Mouse (Mus musculus) megakaryocyte, embryonic 14.5 days (primary cell): ENCODE results near the gene Rtl9. TPM values are rescaled to one million over a fixed set of nuclear protein-coding genes. Genes with fewer than 3 reads are reported as not detected.
A peak's percentile ranks its signal among the peaks of the same experiment; 100 is the strongest.

Experiments used
- H3K27me3 ChIP-seq: replicated peaks from 2 replicates; pipeline ENCODE3; 2012; ENCODE audit warnings: inconsistent platforms
- H3K36me3 ChIP-seq: replicated peaks from 2 replicates; pipeline ENCODE3; 2012; ENCODE audit warnings: low read length, inconsistent platforms, mixed read lengths
- H3K4me1 ChIP-seq: 2 replicates; pipeline ENCODE4 v1.6.1; 2012; ENCODE audit warnings: inconsistent platforms
- H3K4me3 ChIP-seq: replicated peaks from 2 replicates; pipeline ENCODE3; 2012; ENCODE audit warnings: moderate library complexity, mild to moderate bottlenecking, inconsistent platforms
- H3K9me3 ChIP-seq: 2 replicates; pipeline ENCODE4 v1.6.1; 2012; ENCODE audit warnings: inconsistent platforms
- FLI1 ChIP-seq: IDR thresholded peaks from 2 replicates; pipeline ENCODE4 v1.6.1; 2012; ENCODE audit warnings: low read length, inconsistent platforms, mixed read lengths
- GATA1 ChIP-seq: IDR thresholded peaks from 3 replicates; pipeline ENCODE4 v1.6.1; 2012; ENCODE audit warnings: mixed read lengths, low read length, inconsistent platforms, borderline replicate concordance
- polyA plus RNA-seq: library from polyadenylated mRNA; stranded (reverse); fragments of >175 nt; gene quantifications from 2 replicates; pipeline ENCODE4 v1.2.3, GENCODE M21; 2012; ENCODE audit warnings: low replicate concordance; ENCODE audit not compliant: insufficient read depth

The Rtl9 gene
- polyA plus RNA-seq, 1 experiment, result not detected

- peaks cover 60% of the 10 kb centered on the region for H3K27me3 ChIP-seq
- TF ChIP-seq GATA1 (no peak), FLI1 (no peak)
- H3K4me1 ChIP-seq, result no peaks in the 10 kb centered on the region; the same call in 1 of the 2 replicates
- H3K4me3 ChIP-seq, result peak overlapping the region; percentile 14
- H3K9me3 ChIP-seq, result no peaks in the 10 kb centered on the region
- no peaks in the 10 kb centered on the region for H3K36me3 ChIP-seq
Observed at GRCm38 (mm10) chrX:143080458-143081336, 18.7 kb upstream of the Rtl9 start.

DNA sequence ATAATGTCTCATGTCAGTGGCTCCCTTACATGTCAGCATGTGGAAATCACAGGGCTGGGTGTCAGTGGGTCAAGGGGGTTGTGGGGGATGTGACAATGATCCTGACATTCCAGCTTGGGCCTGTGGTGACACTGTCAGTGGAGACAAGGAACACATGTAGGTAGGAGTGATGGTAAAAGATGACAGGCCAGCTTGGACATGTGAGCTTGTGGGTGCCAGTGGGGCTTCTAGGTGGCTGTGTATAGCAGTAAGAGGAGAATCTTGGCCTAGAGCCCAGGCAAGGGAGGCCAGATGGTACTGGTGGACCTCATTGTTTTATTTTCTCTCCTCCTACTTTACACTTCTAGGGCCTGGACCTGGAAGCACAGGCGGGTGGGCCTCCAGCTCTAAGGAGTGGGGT, 16.7 kb upstream of the Rtl9 start:
- peaks cover 64% of the 10 kb centered on the region for H3K27me3 ChIP-seq
- no peaks in the 10 kb centered on the region; the same call in 1 of the 2 replicates for H3K4me1 ChIP-seq
- no peak for TF ChIP-seq FLI1
- no peak for TF ChIP-seq GATA1
- H3K9me3 ChIP-seq, result no peaks in the 10 kb centered on the region
- no peak overlapping the region for H3K4me3 ChIP-seq
- no peaks in the 10 kb centered on the region for H3K36me3 ChIP-seq

DNA sequence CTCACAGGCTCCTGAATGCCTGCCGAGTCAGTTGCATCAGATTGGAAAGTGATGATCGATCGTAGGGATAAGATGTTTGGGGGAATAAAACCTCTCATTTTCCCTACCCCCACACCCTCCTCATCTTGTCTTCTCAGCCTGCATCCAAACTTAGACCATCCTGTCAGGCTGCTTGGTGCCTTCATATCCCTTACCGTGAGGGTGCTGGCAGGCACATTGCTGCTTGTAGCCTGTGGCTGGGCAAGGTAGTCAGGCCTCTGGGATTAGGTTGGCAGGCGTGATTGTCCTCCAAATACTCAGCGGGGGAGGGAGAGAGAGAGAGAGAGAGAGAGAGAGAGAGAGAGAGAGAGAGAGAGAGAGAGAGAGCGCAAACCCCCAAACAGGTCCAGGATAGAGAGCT, 11.2 kb upstream of the Rtl9 start:
- peaks cover 42% of the 10 kb centered on the region for H3K27me3 ChIP-seq
- TF ChIP-seq GATA1, result no peak
- TF ChIP-seq FLI1, result no peak
- no peaks in the 10 kb centered on the region for H3K9me3 ChIP-seq

GRCm38 (mm10) chrX:143090904-143091588, 8.3 kb upstream of the Rtl9 start:
- H3K36me3 ChIP-seq, result no peaks in the 10 kb centered on the region
- no peaks in the 10 kb centered on the region for H3K9me3 ChIP-seq
- no peaks in the 10 kb centered on the region for H3K4me1 ChIP-seq
- TF ChIP-seq GATA1 (no peak), FLI1 (no peak)
- peaks cover 28% of the 10 kb centered on the region for H3K27me3 ChIP-seq
- H3K4me3 ChIP-seq, result no peak overlapping the region

More for the DNA sequence above, 11.2 kb upstream of the Rtl9 start:
- no peaks in the 10 kb centered on the region for H3K36me3 ChIP-seq
- no peak overlapping the region for H3K4me3 ChIP-seq
- no peaks in the 10 kb centered on the region for H3K4me1 ChIP-seq

DNA sequence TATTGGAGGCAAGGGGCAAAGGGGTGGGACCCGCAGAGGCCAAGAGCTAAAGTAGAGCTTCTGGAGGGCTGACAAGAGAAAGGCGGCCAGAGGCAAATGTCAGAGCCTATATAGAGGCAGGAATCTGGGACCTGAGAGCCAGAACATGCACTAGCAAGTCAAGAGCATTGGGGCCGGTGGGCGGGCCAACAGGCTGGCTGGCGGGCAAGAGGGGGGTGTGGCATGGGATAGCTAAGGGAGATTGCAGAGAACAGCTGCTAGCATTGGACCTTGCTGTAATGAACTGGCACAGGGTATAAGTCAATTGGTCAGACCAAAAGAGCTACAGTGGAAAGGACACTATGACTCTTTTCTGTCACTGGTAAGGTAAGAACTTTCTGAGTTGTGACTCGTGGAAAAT, 1.8 kb upstream of the Rtl9 start:
- Histone ChIP-seq H3K4me3 (no peak overlapping the region), H3K27me3 (peaks cover 20% of the 10 kb centered on the region), H3K9me3 (no peaks in the 10 kb centered on the region), H3K36me3 (no peaks in the 10 kb centered on the region), H3K4me1 (no peaks in the 10 kb centered on the region)
- no peak for TF ChIP-seq FLI1
- no peak for TF ChIP-seq GATA1

DNA sequence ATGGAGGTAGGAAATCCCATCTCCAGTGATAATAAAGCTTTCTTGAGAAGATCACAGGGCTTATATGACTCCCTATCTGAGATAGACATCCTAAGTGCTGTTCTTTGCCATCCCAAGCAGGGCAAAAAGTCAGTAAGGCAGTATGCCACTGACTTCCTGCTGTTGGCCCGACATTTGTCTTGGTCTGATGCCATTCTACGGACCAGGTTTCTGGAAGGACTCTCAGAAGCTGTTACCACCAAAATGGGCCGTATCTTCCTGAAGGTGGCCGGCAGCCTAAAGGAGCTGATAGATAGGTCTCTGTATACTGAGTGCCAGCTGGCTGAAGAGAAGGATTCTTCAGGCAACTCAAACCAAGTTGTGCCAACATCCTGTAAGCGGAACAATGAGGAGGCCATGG, 3.8 kb downstream of the Rtl9 start:
- Histone ChIP-seq H3K27me3 (peaks cover 22% of the 10 kb centered on the region), H3K4me3 (no peak overlapping the region), H3K36me3 (no peaks in the 10 kb centered on the region), H3K9me3 (no peaks in the 10 kb centered on the region), H3K4me1 (no peaks in the 10 kb centered on the region)
- no peak for TF ChIP-seq FLI1
- TF ChIP-seq GATA1, result no peak

- Histone ChIP-seq H3K4me1 (no peaks in the 10 kb centered on the region), H3K36me3 (no peaks in the 10 kb centered on the region), H3K9me3 (no peaks in the 10 kb centered on the region), H3K4me3 (no peak overlapping the region), H3K27me3 (peaks cover 14% of the 10 kb centered on the region)
- TF ChIP-seq FLI1 (no peak), GATA1 (no peak)
Observed at GRCm38 (mm10) chrX:143105866-143106265, 6.5 kb downstream of the Rtl9 start.

DNA sequence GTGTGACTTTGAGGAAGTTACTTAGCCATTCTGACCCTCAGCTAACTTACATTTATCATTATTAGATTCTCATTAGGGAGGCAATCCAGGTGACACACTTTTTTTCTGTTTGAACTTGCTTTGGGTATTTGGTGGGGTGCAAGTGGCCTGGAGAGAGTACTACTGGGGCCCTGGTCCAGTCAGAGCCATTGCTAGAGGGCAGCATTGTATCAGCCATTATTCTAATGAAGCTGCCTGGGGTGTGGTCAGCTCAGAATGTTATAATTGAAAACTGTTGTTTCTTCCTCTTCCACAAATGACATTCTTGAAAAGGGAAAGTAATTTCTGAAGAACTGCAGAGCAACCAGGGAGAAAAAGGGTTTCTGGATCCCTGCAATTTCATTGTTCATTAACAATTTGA, 13.2 kb downstream of the Rtl9 start:
- H3K9me3 ChIP-seq, result no peaks in the 10 kb centered on the region
- TF ChIP-seq FLI1 (no peak), GATA1 (no peak)
- H3K4me1 ChIP-seq, result no peaks in the 10 kb centered on the region
- no peaks in the 10 kb centered on the region for H3K27me3 ChIP-seq
- no peak overlapping the region for H3K4me3 ChIP-seq
- H3K36me3 ChIP-seq, result no peaks in the 10 kb centered on the region

Other genes with a start within 250 kb of the Rtl9 start
- gene Ammecr1, start 132.9 kb upstream of the Rtl9 start, polyA plus RNA-seq, result 1.6 and 2.0 TPM in 2 replicates